Mouse (Mus musculus) MEL (cell line): Measurements from ENCODE around the gene Tmem88. TPM values are rescaled to one million over a fixed set of nuclear protein-coding genes. Genes with fewer than 3 reads are reported as not detected.

Experiments
- DNase-seq: peaks from one replicate; pipeline ENCODE4 v3.0.0; 2011; ENCODE audit warnings: low read depth, low spot score
- H3K27ac ChIP-seq: 2 replicates; pipeline ENCODE4 v1.5.1; 2012; ENCODE audit warnings: low read depth, mild to moderate bottlenecking, control low read depth, low read length, moderate library complexity; ENCODE audit not compliant: control insufficient read depth
- H3K27me3 ChIP-seq, 2 experiments: fragments of 150-350 bp in 1 of 2; sonication (generic) in 1 of 2; 2 replicates each; pipeline ENCODE4 v1.6.1; 2012; ENCODE audit warnings: low read length in 2 of 2, mild to moderate bottlenecking in 2 of 2, improper control_type of control experiment in 1 of 2, moderate library complexity in 1 of 2; ENCODE audit not compliant: insufficient read depth in 2 of 2, control insufficient read depth in 1 of 2
- H3K36me3 ChIP-seq, 2 experiments: 2 replicates each; pipeline ENCODE4 v1.6.1; 2012 to 2014; ENCODE audit warnings: low read length in 2 of 2, improper control_type of control experiment in 1 of 2, inconsistent platforms in 1 of 2, mild to moderate bottlenecking in 1 of 2; ENCODE audit not compliant: insufficient read depth in 2 of 2, control insufficient read depth in 1 of 2
- H3K4me1 ChIP-seq, 2 experiments: fragments of 150-350 bp in 1 of 2; sonication (generic) in 1 of 2; 2 replicates each; pipeline ENCODE4 v1.6.1; 2012; ENCODE audit warnings: low read length in 2 of 2, improper control_type of control experiment in 1 of 2, mild to moderate bottlenecking in 1 of 2; ENCODE audit not compliant: insufficient read depth in 2 of 2, control insufficient read depth in 1 of 2
- H3K4me3 ChIP-seq, 2 experiments: fragments of 150-350 bp in 1 of 2; sonication (generic) in 1 of 2; 2 replicates each; pipeline ENCODE4 v1.5.1; 2012; ENCODE audit warnings: low read depth in 2 of 2, low read length in 2 of 2, mild to moderate bottlenecking in 2 of 2, moderate library complexity in 2 of 2, control low read depth in 1 of 2, improper control_type of control experiment in 1 of 2; ENCODE audit not compliant: control insufficient read depth in 1 of 2, insufficient read depth in 1 of 2
- H3K79me2 ChIP-seq: 2 replicates; pipeline ENCODE4 v1.6.1; 2012; ENCODE audit warnings: mild to moderate bottlenecking, low read length, moderate library complexity; ENCODE audit not compliant: control insufficient read depth, poor library complexity, insufficient read depth
- H3K9ac ChIP-seq: 2 replicates; pipeline ENCODE4 v1.6.1; 2012; ENCODE audit warnings: low read depth, mild to moderate bottlenecking, control low read depth, low read length, moderate library complexity; ENCODE audit not compliant: control insufficient read depth, poor library complexity, severe bottlenecking
- H3K9me3 ChIP-seq: fragments of 150-350 bp; sonication (generic); replicated peaks from 2 replicates; pipeline ENCODE4 v1.6.1; 2012; ENCODE audit warnings: mild to moderate bottlenecking, low read length, improper control_type of control experiment, moderate library complexity; ENCODE audit not compliant: insufficient read depth
- BHLHE40 ChIP-seq: IDR thresholded peaks from 2 replicates; pipeline ENCODE4 v1.6.1; 2012; ENCODE audit warnings: low read depth, mild to moderate bottlenecking, inconsistent platforms, low read length, improper control_type of control experiment, borderline replicate concordance
- CHD2 ChIP-seq: IDR thresholded peaks from 2 replicates; pipeline ENCODE4 v1.6.1; 2011; ENCODE audit warnings: low read length, improper control_type of control experiment
- CTCF ChIP-seq, 3 experiments: IDR thresholded peaks in 2 of 3; conservative IDR thresholded peaks in 1 of 3; 2 replicates each; pipeline ENCODE4 v1.5.1; 2011 to 2012; ENCODE audit warnings: low read length in 3 of 3, low read depth in 2 of 3, mild to moderate bottlenecking in 2 of 3, improper control_type of control experiment in 1 of 3, inconsistent platforms in 1 of 3, mixed read lengths in 1 of 3, moderate library complexity in 1 of 3; ENCODE audit not compliant: control insufficient read depth in 1 of 3, insufficient read depth in 1 of 3, poor library complexity in 1 of 3, severe bottlenecking in 1 of 3
- E2F4 ChIP-seq: IDR thresholded peaks from 2 replicates; pipeline ENCODE4 v1.6.1; 2011; ENCODE audit warnings: low read depth, low read length, improper control_type of control experiment, borderline replicate concordance
- EP300 ChIP-seq, 2 experiments: IDR thresholded peaks; 2 replicates each; pipeline ENCODE4 v1.6.1; 2011; ENCODE audit warnings: improper control_type of control experiment in 2 of 2, low read length in 2 of 2, low read depth in 1 of 2, mild to moderate bottlenecking in 1 of 2
- ETS1 ChIP-seq: IDR thresholded peaks from 2 replicates; pipeline ENCODE4 v1.6.1; 2012; ENCODE audit warnings: low read depth, mild to moderate bottlenecking, inconsistent platforms, low read length, improper control_type of control experiment, moderate library complexity
- GABPA ChIP-seq: IDR thresholded peaks from 2 replicates; pipeline ENCODE4 v1.6.1; 2012; ENCODE audit warnings: low read depth, mild to moderate bottlenecking, inconsistent platforms, low read length, improper control_type of control experiment, moderate library complexity
- HCFC1 ChIP-seq: IDR thresholded peaks from 2 replicates; pipeline ENCODE4 v1.6.1; 2012; ENCODE audit warnings: low read depth, mild to moderate bottlenecking, inconsistent platforms, low read length, improper control_type of control experiment, moderate library complexity
- MAFK ChIP-seq: IDR thresholded peaks from 2 replicates; pipeline ENCODE4 v1.6.1; 2011; ENCODE audit warnings: low read depth, mild to moderate bottlenecking, low read length, improper control_type of control experiment, borderline replicate concordance
- MAX ChIP-seq: IDR thresholded peaks from 2 replicates; pipeline ENCODE4 v1.6.1; 2011; ENCODE audit warnings: low read length, improper control_type of control experiment
- MAZ ChIP-seq: IDR thresholded peaks from 2 replicates; pipeline ENCODE4 v1.6.1; 2012; ENCODE audit warnings: low read depth, mild to moderate bottlenecking, inconsistent platforms, low read length, improper control_type of control experiment
- MEF2A ChIP-seq: IDR thresholded peaks from 2 replicates; pipeline ENCODE4 v1.6.1; 2014; ENCODE audit warnings: low read depth, mild to moderate bottlenecking, inconsistent platforms, low read length, improper control_type of control experiment; ENCODE audit not compliant: poor library complexity, insufficient replicate concordance, severe bottlenecking; ENCODE audit errors: extremely low read depth
- MXI1 ChIP-seq: IDR thresholded peaks from 2 replicates; pipeline ENCODE4 v1.6.1; 2011; ENCODE audit warnings: mild to moderate bottlenecking, low read depth, low read length, improper control_type of control experiment
- MYB ChIP-seq: IDR thresholded peaks from 2 replicates; pipeline ENCODE4 v1.6.1; 2011; ENCODE audit warnings: mild to moderate bottlenecking, low read depth, low read length, improper control_type of control experiment
- MYC ChIP-seq: IDR thresholded peaks from 2 replicates; pipeline ENCODE4 v1.6.1; 2011; ENCODE audit warnings: low read depth, mild to moderate bottlenecking, low read length, improper control_type of control experiment, moderate library complexity
- POLR2A ChIP-seq, 2 experiments: IDR thresholded peaks; 2 replicates each; pipeline ENCODE4 v1.6.1; 2011 to 2012; ENCODE audit warnings: low read length in 2 of 2, mild to moderate bottlenecking in 2 of 2, control low read depth in 1 of 2, improper control_type of control experiment in 1 of 2, low read depth in 1 of 2, moderate library complexity in 1 of 2; ENCODE audit not compliant: control insufficient read depth in 1 of 2, insufficient read depth in 1 of 2, poor library complexity in 1 of 2
- POLR2AphosphoS2 ChIP-seq: IDR thresholded peaks from 2 replicates; pipeline ENCODE4 v1.6.1; 2011; ENCODE audit warnings: low read length, improper control_type of control experiment
- POLR2AphosphoS5 ChIP-seq: IDR thresholded peaks from 2 replicates; pipeline ENCODE4 v1.6.1; 2012; ENCODE audit warnings: low read depth, borderline replicate concordance, mild to moderate bottlenecking, inconsistent platforms, low read length, moderate library complexity, mixed read lengths
- RAD21 ChIP-seq: IDR thresholded peaks from 2 replicates; pipeline ENCODE4 v1.6.1; 2011; ENCODE audit warnings: mild to moderate bottlenecking, low read depth, low read length, improper control_type of control experiment
- RCOR1 ChIP-seq: IDR thresholded peaks from 2 replicates; pipeline ENCODE4 v1.6.1; 2012; ENCODE audit warnings: low read depth, mild to moderate bottlenecking, inconsistent platforms, low read length, improper control_type of control experiment
- SIN3A ChIP-seq: IDR thresholded peaks from 2 replicates; pipeline ENCODE4 v1.6.1; 2012; ENCODE audit warnings: low read length, improper control_type of control experiment, inconsistent platforms
- TAL1 ChIP-seq: IDR thresholded peaks from 2 replicates; pipeline ENCODE4 v1.6.1; 2012; ENCODE audit warnings: mild to moderate bottlenecking, inconsistent platforms, low read length, moderate library complexity, mixed read lengths
- ZMIZ1 ChIP-seq: IDR thresholded peaks from 2 replicates; pipeline ENCODE4 v1.6.1; 2012; ENCODE audit warnings: low read depth, mild to moderate bottlenecking, inconsistent platforms, low read length, improper control_type of control experiment, moderate library complexity
- polyA plus RNA-seq, 2 experiments: library from polyadenylated mRNA; stranded (reverse) in 1 of 2; unstranded in 1 of 2; fragments of >175 nt in 1 of 2; fragments of >200 nt in 1 of 2; gene quantifications; 2 replicates each; pipeline versions ENCODE4 v1.2.1 to v1.2.4; 2012; ENCODE audit warnings: low replicate concordance in 2 of 2, low read depth in 1 of 2; ENCODE audit not compliant: insufficient read length in 2 of 2, insufficient read depth in 1 of 2, missing spikeins in 1 of 2
- total RNA-seq: library from RNA; depleted of rRNA; stranded (reverse); fragments of 300-350 nt; gene quantifications from 2 replicates; pipeline ENCODE4 v1.2.3, GENCODE M21; 2012

Tmem88 gene
- total and polyA plus RNA-seq, 3 experiments: 0.39 to 0.45 TPM; not detected in 1

- Histone ChIP-seq H3K27me3 (no peaks in the 10 kb centered on the region), H3K4me1 (peaks cover 17 to 52% of the 10 kb centered on the region in 2 experiments), H3K36me3 (peaks cover 0 to 32% of the 10 kb centered on the region in 2 experiments; a peak in 2 of 4 replicates), H3K27ac (peak overlapping the region; percentile 92), H3K9me3 (no peaks in the 10 kb centered on the region), H3K9ac (peak overlapping the region; percentile 79), H3K4me3 (peak overlapping the region; percentile 61 to 90), H3K79me2 (peaks cover 32% of the 10 kb centered on the region)
- DNase-seq: peak; percentile 44
- TF ChIP-seq BHLHE40 (no peak), POLR2AphosphoS5 (no peak), ETS1 (no peak), RCOR1 (0 out of 2 replicates have a peak, but pooled peaks have one; percentile 3), MEF2A (no peak), MAX (no peak)
Observed at GRCm38 (mm10) chr11:69416509-69416908, 18.5 kb upstream of the Tmem88 start.

GRCm38 (mm10) chr11:69415668-69416451 lies 17.8 kb upstream of the Tmem88 start:
- peak; percentile 86 for DNase-seq
- H3K9me3 ChIP-seq: no peaks in the 10 kb centered on the region
- H3K27me3 ChIP-seq: no peaks in the 10 kb centered on the region
- peaks cover 36% of the 10 kb centered on the region for H3K79me2 ChIP-seq
- peak overlapping the region; percentile 75 to 90 for H3K4me3 ChIP-seq
- TF ChIP-seq MYB: no peak
- peak; percentile 15; the same call in 1 of the 2 replicates for TF ChIP-seq HCFC1
- peak; percentile 68 for TF ChIP-seq MAZ
- no peak; the same call in 1 of the 2 replicates for TF ChIP-seq ETS1
- no peak for TF ChIP-seq POLR2AphosphoS5
- no peak for TF ChIP-seq MAFK
- TF ChIP-seq MAX: 0 out of 2 replicates have a peak, but pooled peaks have one; percentile 32
- no peak for TF ChIP-seq CTCF (IDR thresholded peaks at IDR 0.05 in 2 of 3, conservative IDR thresholded peaks at IDR 0.05 in 1 of 3; ENCODE audit: control insufficient read depth in 1 of 3, insufficient read depth in 1 of 3, low read depth in 2 of 3, low read length in 3 of 3, poor library complexity in 1 of 3, severe bottlenecking in 1 of 3)
- TF ChIP-seq MYC: no peak
- TF ChIP-seq GABPA: no peak
- TF ChIP-seq MXI1: peak; percentile 71
- no peak for TF ChIP-seq E2F4
- TF ChIP-seq EP300 (IDR thresholded peaks at IDR 0.05; ENCODE audit: low read depth in 1 of 2, low read length in 2 of 2): no peak; a peak in 1 of 4 replicates
- no peak for TF ChIP-seq CHD2
- TF ChIP-seq RCOR1: no peak
- TF ChIP-seq BHLHE40: peak; percentile 84
- 0 out of 2 replicates have a peak, but pooled peaks have one; percentile 37 for TF ChIP-seq POLR2AphosphoS2
- TF ChIP-seq ZMIZ1: no peak
- TF ChIP-seq RAD21: no peak
- TF ChIP-seq SIN3A: peak; percentile 79; the same call in 1 of the 2 replicates
- TF ChIP-seq MEF2A: no peak
- peak in 1 of 2 experiments; percentile 44; a peak in 1 of 4 replicates for TF ChIP-seq POLR2A (IDR thresholded peaks at IDR 0.05; ENCODE audit: control insufficient read depth in 1 of 2, insufficient read depth in 1 of 2, low read depth in 1 of 2, low read length in 2 of 2, poor library complexity in 1 of 2)
- TF ChIP-seq TAL1: no peak
- peaks cover 0 to 31% of the 10 kb centered on the region in 2 experiments; a peak in 2 of 4 replicates for H3K36me3 ChIP-seq
- peak overlapping the region; percentile 87 for H3K27ac ChIP-seq
- H3K9ac ChIP-seq: peak overlapping the region; percentile 85
- peaks cover 17 to 52% of the 10 kb centered on the region in 2 experiments for H3K4me1 ChIP-seq
